Comparison of ENCODE assay signal across 7 mouse cellular contexts in the genomic region with DNA sequence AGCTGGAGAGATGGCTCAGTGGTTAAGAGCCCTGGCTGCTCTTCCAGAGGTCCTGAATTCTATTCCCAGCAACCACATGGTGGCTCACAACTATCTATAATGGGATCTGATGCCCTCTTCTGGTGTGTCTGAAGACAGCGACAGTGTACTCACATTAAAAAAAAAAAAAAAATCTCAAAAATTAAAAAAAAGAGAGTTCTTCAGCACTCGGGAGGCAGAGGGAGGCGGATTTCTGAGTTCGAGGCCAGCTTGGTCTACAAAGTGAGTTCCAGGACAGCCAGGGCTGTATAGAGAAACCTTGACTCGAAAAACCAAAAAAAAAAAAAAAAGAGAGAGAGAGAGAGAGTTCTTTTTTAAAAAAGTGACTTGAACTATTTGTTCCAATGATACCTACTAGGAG. TPM values are rescaled to one million over a fixed set of nuclear protein-coding genes. Genes with fewer than 3 reads are reported as not detected.
DNase-seq lines count a peak whose midpoint lies in the region; ATAC-seq and TF ChIP-seq lines count a peak whose summit lies in the region.
"Not testable (repeated sequence)": the region's sequence is repeated elsewhere in the genome, so short reads cannot be mapped to it uniquely, and the experiment has no call there.

No protein-coding gene starts in this region.

- not testable (repeated sequence) for TF ChIP-seq EP300 in liver, postnatal 0 days (IDR thresholded peaks at IDR 0.05; ENCODE audit: low read depth)

- not testable (repeated sequence) for H3K27me3 ChIP-seq in embryonic facial prominence, embryonic 11.5 days (ENCODE audit: control insufficient read depth, insufficient read depth, low read length); forebrain, embryonic 15.5 days; heart, embryonic 16.5 days (ENCODE audit: control insufficient read depth, insufficient read depth, low read length); intestine, embryonic 15.5 days (replicated peaks); limb, embryonic 11.5 days (ENCODE audit: control insufficient read depth, insufficient read depth, low read length); liver, postnatal 0 days (ENCODE audit: insufficient read depth, low read length); myocyte (ENCODE audit: control insufficient read depth, insufficient read depth, insufficient read length)

- peak overlapping the region; percentile 14 for H3ac ChIP-seq in myocyte (ENCODE audit: control insufficient read depth, insufficient read length)

- H3K27ac ChIP-seq in embryonic facial prominence, embryonic 11.5 days (replicated peaks; ENCODE audit: low read depth, low read length); forebrain, embryonic 15.5 days (replicated peaks); intestine, embryonic 15.5 days; limb, embryonic 11.5 days (replicated peaks; ENCODE audit: low read depth, low read length); liver, postnatal 0 days (ENCODE audit: low read depth): not testable (repeated sequence)
- H3K27ac ChIP-seq in heart, embryonic 16.5 days (ENCODE audit: low read length): peak overlapping the region; percentile 36; the same call in 1 of the 2 replicates

- not testable (repeated sequence) for H3K36me3 ChIP-seq in embryonic facial prominence, embryonic 11.5 days (replicated peaks; ENCODE audit: control insufficient read depth, insufficient read depth, low read depth, low read length); forebrain, embryonic 15.5 days; heart, embryonic 16.5 days (ENCODE audit: control insufficient read depth, insufficient read depth); intestine, embryonic 15.5 days; limb, embryonic 11.5 days (ENCODE audit: control insufficient read depth, insufficient read depth, low read length); liver, postnatal 0 days (replicated peaks; ENCODE audit: insufficient read depth, low read length); myocyte (ENCODE audit: control insufficient read depth, insufficient read depth)

- WGBS in embryonic facial prominence, embryonic 11.5 days: 74% methylated on average over 5 of the region's 5 CpGs
- WGBS in forebrain, embryonic 15.5 days: 74% methylated on average over 5 of the region's 5 CpGs
- 67% methylated on average over 5 of the region's 5 CpGs for WGBS in heart, embryonic 16.5 days
- WGBS in intestine, embryonic 15.5 days: 74% methylated on average over 5 of the region's 5 CpGs
- 79% methylated on average over 5 of the region's 5 CpGs for WGBS in limb, embryonic 11.5 days
- WGBS in liver, postnatal 0 days (ENCODE audit: insufficient replicate concordance): 68% methylated on average over 5 of the region's 5 CpGs

- H3K9ac ChIP-seq in embryonic facial prominence, embryonic 11.5 days (replicated peaks; ENCODE audit: low read length); forebrain, embryonic 15.5 days (replicated peaks); intestine, embryonic 15.5 days; limb, embryonic 11.5 days (ENCODE audit: low read length): not testable (repeated sequence)
- H3K9ac ChIP-seq in heart, embryonic 16.5 days (ENCODE audit: low read length): peak overlapping the region; percentile 85
- peak overlapping the region; percentile 65 for H3K9ac ChIP-seq in liver, postnatal 0 days (replicated peaks)

- not testable (repeated sequence) for H3K4me3 ChIP-seq in embryonic facial prominence, embryonic 11.5 days (ENCODE audit: low read depth, low read length); forebrain, embryonic 15.5 days; limb, embryonic 11.5 days (ENCODE audit: low read depth, low read length)
- H3K4me3 ChIP-seq in heart, embryonic 16.5 days (ENCODE audit: low read length): peak overlapping the region; percentile 73
- peak overlapping the region; percentile 51 for H3K4me3 ChIP-seq in intestine, embryonic 15.5 days (replicated peaks)
- H3K4me3 ChIP-seq in liver, postnatal 0 days (ENCODE audit: low read depth, low read length): peak overlapping the region; percentile 60; the same call in 1 of the 2 replicates
- H3K4me3 ChIP-seq in myocyte: peak overlapping the region; percentile 48

- not testable (repeated sequence) for H3K4me1 ChIP-seq in embryonic facial prominence, embryonic 11.5 days (ENCODE audit: control insufficient read depth, insufficient read depth, low read length); heart, embryonic 16.5 days (ENCODE audit: control insufficient read depth, insufficient read depth, low read length); intestine, embryonic 15.5 days (replicated peaks); limb, embryonic 11.5 days (ENCODE audit: control insufficient read depth, insufficient read depth, low read length); liver, postnatal 0 days (ENCODE audit: insufficient read depth)
- peaks cover 12% of the 10 kb centered on the region for H3K4me1 ChIP-seq in forebrain, embryonic 15.5 days

- not testable (repeated sequence) for H3K79me2 ChIP-seq in myocyte (ENCODE audit: control insufficient read depth, insufficient read depth)

- not testable (repeated sequence) for TF ChIP-seq CTCF in liver, postnatal 0 days (IDR thresholded peaks at IDR 0.05; ENCODE audit: low read depth)

- not testable (repeated sequence) for TF ChIP-seq POLR2A in myocyte (IDR thresholded peaks at IDR 0.05; ENCODE audit: insufficient read length, low read depth)

- ATAC-seq in embryonic facial prominence, embryonic 11.5 days (replicated peaks; ENCODE audit: insufficient number of reproducible peaks, low FRiP score, low TSS enrichment, low read depth); forebrain, embryonic 15.5 days (replicated peaks); heart, embryonic 16.5 days (replicated peaks; ENCODE audit: extremely low read depth, insufficient read depth, low FRiP score); intestine, embryonic 15.5 days; limb, embryonic 11.5 days (ENCODE audit: insufficient number of reproducible peaks, low FRiP score, low TSS enrichment, low read depth); liver, postnatal 0 days: not testable (repeated sequence)

- 0 out of 2 replicates have a peak overlapping the region, but pooled peaks have one; percentile 88 for H3K4me2 ChIP-seq in embryonic facial prominence, embryonic 11.5 days (ENCODE audit: low read depth, low read length)
- H3K4me2 ChIP-seq in forebrain, embryonic 15.5 days (replicated peaks): peak overlapping the region; percentile 58; the same call in 1 of the 2 replicates
- peak overlapping the region; percentile 84 for H3K4me2 ChIP-seq in heart, embryonic 16.5 days (ENCODE audit: low read depth, low read length)
- H3K4me2 ChIP-seq in intestine, embryonic 15.5 days (replicated peaks): peak overlapping the region; percentile 87
- peak overlapping the region; percentile 79; the same call in 1 of the 2 replicates for H3K4me2 ChIP-seq in limb, embryonic 11.5 days (ENCODE audit: low read depth, severe bottlenecking)
- peak overlapping the region; percentile 84 for H3K4me2 ChIP-seq in liver, postnatal 0 days (ENCODE audit: low read depth, low read length)
- peak overlapping the region; percentile 82 for H3K4me2 ChIP-seq in myocyte (ENCODE audit: low read depth)

- not testable (repeated sequence) for H3K9me3 ChIP-seq in embryonic facial prominence, embryonic 11.5 days (replicated peaks; ENCODE audit: control insufficient read depth, low read length); forebrain, embryonic 15.5 days; heart, embryonic 16.5 days (replicated peaks; ENCODE audit: control insufficient read depth, low read length); intestine, embryonic 15.5 days; limb, embryonic 11.5 days (ENCODE audit: control insufficient read depth, low read length); liver, postnatal 0 days (ENCODE audit: low read length)

- DNase-seq in embryonic facial prominence, embryonic 11.5 days (ENCODE audit: low spot score); limb, embryonic 11.5 days (ENCODE audit: low spot score); liver, postnatal 0 days: not testable (repeated sequence)

RNA-seq across cellular contexts. Expression of gene Copz2, which starts 0.5 kb away (rescaled TPM):
- polyA plus RNA-seq in embryonic facial prominence, embryonic 11.5 days (2014; fragmentation: Nextera tagmentation; extraction: Ambion mirVana): 61.1 and 61.2 TPM in 2 replicates
- 12.2 and 13.5 TPM in 2 replicates for polyA plus RNA-seq in forebrain, embryonic 15.5 days (2015; fragmentation: Nextera tagmentation; extraction: Ambion mirVana)
- 118 and 129 TPM in 2 replicates for polyA plus RNA-seq in heart, embryonic 16.5 days (2015; fragmentation: Nextera tagmentation; extraction: Ambion mirVana)
- polyA plus RNA-seq in intestine, embryonic 15.5 days (2015; fragmentation: Nextera tagmentation; extraction: Ambion mirVana): 93.5 and 94.6 TPM in 2 replicates
- 53.8 and 56.8 TPM in 2 replicates for polyA plus RNA-seq in limb, embryonic 11.5 days (2014; fragmentation: Nextera tagmentation; extraction: Ambion mirVana)
- polyA plus RNA-seq in liver, postnatal 0 days (2015; fragmentation: Nextera tagmentation; extraction: Ambion mirVana): 51.0 and 55.5 TPM in 2 replicates
- 120 TPM for polyA plus RNA-seq in myocyte (2012; fragmentation: generic; extraction: Trizol)

RNA-seq across cellular contexts. Expression of gene Nfe2l1, which starts 19.4 kb away (rescaled TPM):
- 30.3 and 32.5 TPM in 2 replicates for polyA plus RNA-seq in embryonic facial prominence, embryonic 11.5 days (2014; fragmentation: Nextera tagmentation; extraction: Ambion mirVana)
- 55.7 and 59.6 TPM in 2 replicates for polyA plus RNA-seq in forebrain, embryonic 15.5 days (2015; fragmentation: Nextera tagmentation; extraction: Ambion mirVana)
- 81.3 and 90.1 TPM in 2 replicates for polyA plus RNA-seq in heart, embryonic 16.5 days (2015; fragmentation: Nextera tagmentation; extraction: Ambion mirVana)
- 50.4 and 52.6 TPM in 2 replicates for polyA plus RNA-seq in intestine, embryonic 15.5 days (2015; fragmentation: Nextera tagmentation; extraction: Ambion mirVana)
- polyA plus RNA-seq in limb, embryonic 11.5 days (2014; fragmentation: Nextera tagmentation; extraction: Ambion mirVana): 30.1 and 33.7 TPM in 2 replicates
- polyA plus RNA-seq in liver, postnatal 0 days (2015; fragmentation: Nextera tagmentation; extraction: Ambion mirVana): 17.6 and 22.1 TPM in 2 replicates
- 518 TPM for polyA plus RNA-seq in myocyte (2012; fragmentation: generic; extraction: Trizol)
